Mouse (Mus musculus): ENCODE data around the gene Aatk. TPM values are rescaled to one million over a fixed set of nuclear protein-coding genes. Genes with fewer than 3 reads are reported as not detected.

The Aatk gene
- total RNA-seq, 2 experiments from 2014 or later, result 189 to 195 TPM

GRCm38 (mm10) chr11:120055953-120056732 lies 9.2 kb upstream of the Aatk start:
- intact Hi-C loops (cut with DNase I), result no loop called here
- no peak for DNase-seq (ENCODE audit: low spot score in 2 of 2)

GRCm38 (mm10) chr11:120053846-120054245 lies 6.9 kb upstream of the Aatk start:
- no peak for DNase-seq (ENCODE audit: low spot score in 2 of 2)
- intact Hi-C loops (cut with DNase I), result no loop called here

GRCm38 (mm10) chr11:120052274-120052673 lies 5.3 kb upstream of the Aatk start:
- intact Hi-C loops (cut with DNase I), result no loop called here

DNA sequence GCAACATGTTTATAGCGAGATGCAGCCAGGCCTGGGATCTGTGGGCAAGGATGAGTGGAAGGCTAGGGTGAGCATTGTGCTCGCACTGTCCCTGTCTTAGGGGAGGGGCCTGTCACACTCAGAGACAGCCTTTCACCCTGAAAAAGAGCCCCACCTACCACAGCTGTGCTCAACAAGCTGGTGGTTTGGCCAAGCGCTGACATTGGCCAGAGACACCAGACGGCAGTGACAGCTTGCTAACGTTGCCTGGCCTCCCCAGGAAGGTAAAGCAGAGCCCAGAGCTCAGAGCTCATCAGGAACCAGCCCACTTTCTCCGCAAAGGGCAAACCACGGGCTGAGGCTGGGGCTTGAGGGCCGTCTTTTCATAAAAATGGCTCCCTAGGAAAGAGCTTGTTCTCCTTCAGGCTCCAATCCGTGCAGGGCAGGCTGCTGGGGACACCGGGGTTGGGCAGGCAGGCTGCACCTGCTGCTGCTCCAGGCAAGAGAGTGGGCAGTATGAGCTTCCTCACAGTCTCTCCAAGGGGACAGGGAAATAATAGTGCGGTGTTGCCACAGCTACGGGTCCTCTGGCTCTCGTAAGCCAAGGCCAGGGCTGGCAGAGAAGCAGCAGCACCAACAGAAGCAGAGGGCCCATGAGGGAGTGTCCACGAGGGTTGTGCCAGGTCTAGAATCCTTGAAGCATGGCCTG lies 4.3 kb upstream of the Aatk start:
- intact Hi-C loops (cut with DNase I), result no loop called here
- DNase-seq (ENCODE audit: low spot score in 2 of 2), result peak in 1 of 2 experiments; percentile 26

More at GRCm38 (mm10) chr11:120052274-120052673, 5.3 kb upstream of the Aatk start:
- no peak for DNase-seq (ENCODE audit: low spot score in 2 of 2)

- intact Hi-C loops (cut with DNase I), result no loop called here
- DNase-seq (ENCODE audit: low spot score in 2 of 2), result no peak
These were observed 2.1 kb upstream of the Aatk start for GRCm38 (mm10) chr11:120049067-120049466.

- intact Hi-C loops (cut with DNase I), result no loop called here
- peak in 1 of 2 experiments; percentile 65 for DNase-seq (ENCODE audit: low spot score in 2 of 2)
These were observed 1.2 kb upstream of the Aatk start for GRCm38 (mm10) chr11:120048252-120048556.

DNA sequence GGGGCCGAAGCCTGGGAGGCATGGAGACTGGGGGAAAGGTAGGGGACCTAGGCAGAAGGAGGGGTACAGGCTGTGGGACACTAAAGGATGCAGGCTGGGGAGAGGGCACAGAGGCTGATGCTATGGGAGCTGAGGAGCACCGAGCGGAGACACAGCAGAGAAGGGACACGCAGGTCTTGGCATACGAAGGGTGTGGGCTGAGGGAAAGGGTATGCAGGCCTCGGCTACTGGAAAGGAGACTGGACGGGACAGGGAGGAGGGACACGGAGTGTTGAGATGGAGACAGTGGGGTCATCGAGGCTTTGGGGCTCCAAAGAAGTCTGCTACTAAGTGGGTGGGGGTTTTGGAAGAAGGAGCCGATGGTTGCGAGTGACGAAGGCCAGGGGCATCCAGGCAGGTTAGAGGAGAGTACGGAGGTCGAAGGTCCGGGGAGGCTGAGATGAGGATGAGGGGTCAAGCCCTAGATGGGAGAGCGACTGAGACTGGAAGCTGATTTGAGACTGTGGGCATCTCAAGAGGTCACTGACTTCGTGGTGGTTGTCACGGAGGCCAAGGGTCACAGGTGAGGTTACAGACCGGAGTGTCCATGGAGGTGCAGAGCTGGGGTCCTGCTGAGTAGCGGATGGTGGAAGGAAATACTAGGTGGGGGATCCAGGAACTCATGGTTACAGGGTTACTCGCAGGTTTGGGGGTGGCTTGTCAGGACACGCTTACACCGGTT lies 724 bp upstream of the Aatk start:
- intact Hi-C loops (cut with DNase I), result loop anchor here (2.0 kb wide), 1 partner anchor 35 kb away; no protein-coding TSS in a partner anchor
- peak in 1 of 2 experiments; percentile 47 for DNase-seq (ENCODE audit: low spot score in 2 of 2)

DNA sequence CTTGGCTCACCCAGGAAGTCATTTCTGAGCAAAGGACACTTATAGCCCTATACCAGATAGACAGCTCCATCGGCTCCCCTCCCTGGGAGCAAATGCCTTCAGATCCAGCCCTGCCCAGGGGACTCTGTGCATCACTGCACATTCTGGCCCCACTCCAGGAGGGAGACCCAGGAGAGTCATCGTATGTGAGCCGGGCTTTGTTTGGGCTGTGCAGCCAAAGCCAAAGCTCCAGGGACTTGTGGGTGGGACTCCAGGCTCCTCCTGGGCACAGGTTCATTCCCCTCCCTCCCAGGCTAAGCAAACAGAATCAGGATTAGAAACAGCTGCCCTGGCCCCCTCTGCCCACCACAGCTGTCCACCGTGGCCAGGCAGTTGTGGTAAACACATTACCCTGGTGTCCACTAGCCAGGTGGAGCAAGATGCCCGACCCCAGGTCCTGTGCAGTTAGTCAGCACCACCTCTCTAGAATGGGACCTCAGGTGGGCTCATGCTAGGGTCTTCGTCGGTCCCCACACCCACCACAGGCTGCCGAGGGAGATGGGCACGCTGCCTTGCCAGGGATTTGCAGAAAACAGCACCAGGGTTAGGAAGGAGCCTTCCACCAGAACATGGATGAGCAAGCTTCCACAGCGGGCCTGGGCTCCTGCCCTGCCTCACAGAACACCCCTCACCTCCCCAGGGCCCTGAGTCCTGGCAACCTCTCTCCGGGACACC lies 971 bp downstream of the Aatk start:
- intact Hi-C loops (cut with DNase I), result loop anchor here (2.0 kb wide), 1 partner anchor 33 kb away; no protein-coding TSS in a partner anchor

GRCm38 (mm10) chr11:120045341-120045740 lies 1.6 kb downstream of the Aatk start:
- DNase-seq (ENCODE audit: low spot score in 2 of 2), result no peak
- intact Hi-C loops (cut with DNase I), result no loop called here

More for the DNA sequence above, 971 bp downstream of the Aatk start:
- DNase-seq (ENCODE audit: low spot score in 2 of 2), result peak in 1 of 2 experiments; percentile 51

GRCm38 (mm10) chr11:120042141-120042838 lies 4.7 kb downstream of the Aatk start:
- no peak for DNase-seq (ENCODE audit: low spot score in 2 of 2)
- intact Hi-C loops (cut with DNase I), result no loop called here

GRCm38 (mm10) chr11:120041191-120042123 lies 5.5 kb downstream of the Aatk start:
- intact Hi-C loops (cut with DNase I), result no loop called here
- peak in 1 of 2 experiments; percentile 72 for DNase-seq (ENCODE audit: low spot score in 2 of 2)

- DNase-seq (ENCODE audit: low spot score in 2 of 2), result peak in 1 of 2 experiments; percentile 90
- intact Hi-C loops (cut with DNase I), result no loop called here
These were observed 6.5 kb downstream of the Aatk start for GRCm38 (mm10) chr11:120040440-120040839.

- DNase-seq (ENCODE audit: low spot score in 2 of 2), result peak in 1 of 2 experiments; percentile 54
- intact Hi-C loops (cut with DNase I), result no loop called here
These were observed 7.4 kb downstream of the Aatk start for GRCm38 (mm10) chr11:120039581-120039980.

DNA sequence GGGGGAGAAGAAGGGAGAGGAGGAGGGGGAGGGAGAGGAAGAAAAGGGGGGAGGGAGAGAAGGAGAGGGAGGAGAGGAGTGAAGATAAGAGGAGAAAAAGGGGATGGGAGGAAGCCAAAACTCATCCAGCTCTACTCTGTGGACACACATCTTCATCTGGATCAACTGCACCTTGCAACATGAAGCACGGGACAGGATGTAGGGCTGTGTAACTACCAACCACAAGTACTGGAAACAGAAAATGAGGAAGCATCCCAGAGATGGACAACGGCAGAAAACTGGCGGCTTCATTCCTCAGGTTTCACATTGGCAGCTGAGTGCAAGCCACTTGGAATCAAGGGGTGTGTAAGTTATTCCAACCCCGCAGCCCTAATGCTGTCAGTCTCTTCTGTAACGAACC lies 12.2 kb downstream of the Aatk start:
- no peak for DNase-seq (ENCODE audit: low spot score in 2 of 2)
- intact Hi-C loops (cut with DNase I), result no loop called here

DNA sequence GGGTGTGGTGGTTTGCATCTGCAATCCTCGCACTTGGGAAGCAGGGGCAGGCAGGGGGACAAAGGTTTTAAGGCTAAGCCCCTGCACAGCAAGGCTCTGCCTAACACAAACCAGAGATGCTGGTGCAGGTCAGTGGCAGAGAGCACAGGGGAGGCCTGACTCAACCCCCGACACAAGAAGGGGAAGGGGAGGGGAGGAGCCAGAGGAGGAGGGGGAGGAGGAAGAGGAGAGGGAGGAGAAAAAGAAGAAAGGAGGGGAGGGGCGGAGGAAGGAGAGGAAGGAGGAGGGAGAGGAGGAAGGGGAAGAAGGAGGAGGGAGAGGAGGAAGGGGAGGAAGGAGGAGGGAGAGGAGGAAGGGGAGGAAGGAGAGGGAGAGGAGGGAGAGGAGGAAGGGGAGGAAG lies 12.7 kb downstream of the Aatk start:
- DNase-seq (ENCODE audit: low spot score in 2 of 2), result no peak
- intact Hi-C loops (cut with DNase I), result no loop called here

GRCm38 (mm10) chr11:120033473-120033872 lies 13.5 kb downstream of the Aatk start:
- no peak for DNase-seq (ENCODE audit: low spot score in 2 of 2)
- intact Hi-C loops (cut with DNase I), result no loop called here

DNA sequence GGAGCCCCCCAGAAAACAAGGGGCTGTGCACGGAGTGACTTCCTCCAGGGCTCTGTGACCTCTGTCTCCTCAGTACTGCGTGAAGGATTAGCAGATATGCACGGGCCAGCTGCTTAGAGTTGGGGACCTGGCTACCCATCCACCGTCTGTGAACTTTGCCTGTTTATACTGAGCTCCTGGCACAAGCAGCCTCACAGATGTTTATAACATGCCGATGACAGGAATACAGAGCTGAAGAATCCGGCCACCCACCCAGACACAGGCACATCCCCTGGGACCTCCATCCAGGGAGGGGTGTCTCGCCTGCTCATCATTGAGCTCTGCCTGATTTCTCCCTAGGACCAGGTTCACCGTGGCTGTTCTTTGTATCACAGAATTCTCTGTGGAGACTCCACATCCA lies 14.9 kb downstream of the Aatk start:
- DNase-seq (ENCODE audit: low spot score in 2 of 2), result no peak
- intact Hi-C loops (cut with DNase I), result no loop called here

Measured in left cerebral cortex, postnatal 25 days (tissue).